Mouse (Mus musculus): Measurements from ENCODE around the gene Urad. TPM values are rescaled to one million over a fixed set of nuclear protein-coding genes. Genes with fewer than 3 reads are reported as not detected.

Gene Urad
- total RNA-seq, 4 experiments from 2014 or later, result not detected

DNA sequence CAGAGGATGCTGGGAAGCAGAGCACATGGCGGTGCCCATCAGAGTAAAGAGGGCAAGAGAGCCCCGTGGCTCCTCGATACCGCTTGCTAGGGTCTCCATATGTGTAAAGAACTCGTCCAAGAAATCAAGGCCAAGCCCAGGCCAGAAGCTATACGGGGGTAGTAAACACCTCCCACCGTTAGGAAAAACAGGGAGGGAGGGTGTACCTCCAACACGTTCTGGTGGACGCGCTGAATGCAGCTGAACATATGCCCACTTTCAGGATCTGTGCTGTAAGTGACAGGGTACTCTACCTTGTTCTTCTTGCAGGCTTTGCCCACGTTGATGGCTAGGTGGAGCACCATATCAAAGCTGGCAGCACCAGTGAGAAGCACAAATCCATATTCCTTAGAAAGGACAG lies 3.7 kb upstream of the Urad start:
- no peak for DNase-seq (ENCODE audit: low spot score in 2 of 2)

DNA sequence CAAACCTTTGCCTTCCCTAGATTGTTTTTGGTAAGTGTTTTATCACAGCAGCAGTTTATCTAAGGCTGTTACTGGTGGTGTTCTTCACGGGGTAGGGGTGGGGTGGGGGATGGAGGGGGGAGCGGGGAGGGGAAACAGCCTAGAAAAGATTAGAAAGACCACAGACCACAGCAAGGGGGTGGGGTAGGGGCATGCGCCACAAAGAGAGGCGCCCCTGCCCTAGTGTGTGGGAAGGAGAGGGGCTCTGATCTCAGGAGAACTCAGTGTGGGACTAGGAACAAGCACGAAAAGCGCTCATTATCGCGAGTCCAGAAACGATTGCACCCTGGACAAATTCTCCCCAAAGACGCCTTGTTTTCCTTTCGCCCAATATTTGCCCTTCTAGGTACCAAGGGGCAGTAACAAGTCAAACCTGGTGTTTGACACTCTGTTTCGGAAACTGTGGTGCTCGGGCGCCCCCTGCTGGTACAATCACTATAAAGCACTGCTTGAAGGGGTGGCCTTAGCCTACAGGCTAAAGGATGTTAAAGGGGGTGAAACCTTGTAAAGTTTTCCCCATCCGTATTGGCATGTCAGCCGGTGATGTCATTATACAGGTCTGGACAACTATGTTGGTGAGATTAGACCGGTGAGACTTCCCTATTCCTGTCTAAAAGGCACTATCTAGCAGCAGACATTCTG lies 1.1 kb upstream of the Urad start:
- DNase-seq (ENCODE audit: low spot score in 2 of 2), result no peak

DNA sequence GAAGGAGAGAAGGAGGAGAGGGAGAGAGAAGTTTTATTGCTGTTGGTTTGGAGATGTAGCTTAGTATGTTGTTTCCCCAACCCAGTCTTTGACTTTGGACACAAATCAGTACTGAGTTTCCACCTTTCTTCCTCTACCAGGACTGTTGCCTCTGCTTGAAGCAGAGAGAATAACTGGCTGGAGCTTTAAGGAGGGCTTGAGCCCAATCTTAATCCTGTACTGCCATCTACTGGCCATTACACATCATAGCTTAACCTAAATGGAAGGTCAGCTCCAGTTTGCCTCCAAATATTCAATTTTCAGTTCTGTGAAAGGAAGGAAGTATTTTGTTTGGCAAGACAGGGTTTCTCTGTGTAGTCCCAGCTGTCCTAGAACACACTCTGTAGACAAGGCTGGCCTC lies 2.6 kb downstream of the Urad start:
- DNase-seq (ENCODE audit: low spot score in 2 of 2), result no peak

DNA sequence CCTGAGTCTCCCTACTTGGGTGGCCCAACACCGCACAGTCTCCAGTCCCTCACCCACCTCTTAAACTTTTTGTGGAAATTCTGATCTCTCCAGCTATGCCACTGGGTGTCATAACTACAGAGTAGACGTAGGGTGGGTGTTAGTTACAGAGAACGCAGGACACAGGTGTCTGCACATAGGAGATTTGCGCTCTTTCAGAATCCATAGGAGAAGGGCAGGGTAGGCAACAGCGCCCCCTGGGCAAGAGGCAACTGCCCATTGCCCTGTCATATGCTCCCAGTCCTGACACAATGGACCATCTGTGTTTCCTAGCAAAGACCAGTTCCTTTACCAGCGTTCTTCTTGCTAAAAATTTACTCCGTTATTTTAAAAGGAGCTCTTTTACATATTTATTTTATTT lies 4.2 kb downstream of the Urad start:
- no peak for DNase-seq (ENCODE audit: low spot score in 2 of 2)

DNA sequence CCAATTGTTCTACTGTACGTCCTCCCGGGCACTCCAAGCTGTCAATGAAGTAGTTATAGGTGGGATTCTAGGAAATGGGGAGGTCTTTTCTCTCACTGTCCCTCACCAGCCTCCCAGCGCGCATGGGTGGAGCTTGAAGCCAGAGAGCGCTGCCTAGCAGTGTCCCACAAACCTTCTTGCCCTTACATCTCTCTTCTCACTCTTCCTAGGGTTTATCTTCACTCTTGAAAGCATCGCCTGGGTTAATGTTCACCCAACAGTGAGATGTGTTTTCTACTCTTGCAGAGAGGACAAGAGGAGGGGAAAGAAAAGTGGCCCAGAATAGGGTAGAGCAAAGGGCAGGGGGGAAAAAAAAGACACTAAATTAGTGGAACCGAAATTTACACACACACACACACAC lies 4.9 kb downstream of the Urad start:
- DNase-seq (ENCODE audit: low spot score in 2 of 2), result no peak

DNA sequence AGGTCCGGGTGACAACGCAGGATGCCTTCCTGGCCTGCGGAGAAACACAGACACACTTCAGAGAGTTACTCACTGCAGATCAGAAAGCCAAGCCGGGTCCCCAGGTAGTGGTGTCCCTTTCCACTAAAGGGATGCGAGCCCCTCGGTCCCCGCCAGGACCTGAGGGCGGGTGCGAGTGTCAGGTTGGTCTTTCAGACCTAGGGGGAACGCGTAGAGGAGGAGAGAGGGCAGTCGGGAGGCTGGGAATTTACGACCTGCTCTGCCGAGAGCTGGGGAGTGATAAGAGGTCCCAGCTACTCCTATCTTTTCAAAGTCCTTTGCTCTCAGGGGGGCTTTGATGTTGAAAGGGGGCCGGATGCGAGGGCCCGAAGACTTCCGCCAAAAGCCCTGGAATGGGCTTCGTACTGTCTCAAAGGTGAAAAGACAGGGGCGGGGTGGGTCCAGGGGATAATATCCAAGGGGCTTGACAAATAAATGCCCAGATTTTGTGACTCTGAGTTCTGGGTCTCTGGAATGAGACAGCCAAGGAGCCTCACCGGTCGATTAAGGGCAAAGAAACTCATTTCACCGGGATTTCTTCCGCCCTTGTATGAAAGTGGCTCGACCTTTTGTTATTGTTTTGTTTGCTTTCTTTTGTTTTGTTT lies 6.7 kb downstream of the Urad start:
- no peak for DNase-seq (ENCODE audit: low spot score in 2 of 2)

DNA sequence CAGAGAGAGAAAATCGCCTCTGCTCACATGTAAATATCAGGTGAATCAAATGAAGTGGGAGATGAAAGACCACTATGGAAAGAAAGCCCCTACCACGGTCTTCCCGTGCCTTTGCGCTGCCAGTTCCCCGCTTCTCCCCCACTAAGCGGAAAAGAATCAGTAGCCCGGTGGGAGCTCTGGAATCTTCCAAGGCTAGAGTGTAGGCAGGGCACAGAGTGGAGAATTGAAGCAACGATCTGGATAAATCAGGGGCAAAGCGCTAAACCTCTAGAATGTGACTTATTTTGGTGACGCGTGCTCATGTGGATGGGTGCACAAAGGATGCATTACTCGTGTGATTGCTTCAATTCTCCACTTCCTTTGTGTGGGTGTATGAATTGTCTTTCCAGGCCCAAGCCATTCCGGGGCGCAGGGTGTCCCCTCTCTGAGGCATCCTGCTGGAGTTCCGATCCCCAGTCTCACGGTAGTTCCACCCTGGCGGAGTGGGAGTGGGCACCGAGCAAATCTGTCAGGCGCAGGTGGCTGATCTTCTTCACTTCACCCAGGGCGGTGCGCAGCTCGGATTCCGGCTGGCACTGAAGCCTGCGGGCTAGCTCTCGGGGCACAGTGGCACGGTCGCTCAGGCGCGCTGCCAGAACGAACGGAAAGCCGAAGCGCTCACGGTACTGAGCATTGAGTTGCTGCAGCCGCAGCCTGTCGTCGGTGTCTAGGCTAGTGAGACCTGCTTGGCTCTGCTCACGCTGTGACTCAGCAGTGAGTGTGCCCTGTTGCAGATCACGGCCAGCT lies 7.4 kb downstream of the Urad start:
- DNase-seq (ENCODE audit: low spot score in 2 of 2), result no peak

DNA sequence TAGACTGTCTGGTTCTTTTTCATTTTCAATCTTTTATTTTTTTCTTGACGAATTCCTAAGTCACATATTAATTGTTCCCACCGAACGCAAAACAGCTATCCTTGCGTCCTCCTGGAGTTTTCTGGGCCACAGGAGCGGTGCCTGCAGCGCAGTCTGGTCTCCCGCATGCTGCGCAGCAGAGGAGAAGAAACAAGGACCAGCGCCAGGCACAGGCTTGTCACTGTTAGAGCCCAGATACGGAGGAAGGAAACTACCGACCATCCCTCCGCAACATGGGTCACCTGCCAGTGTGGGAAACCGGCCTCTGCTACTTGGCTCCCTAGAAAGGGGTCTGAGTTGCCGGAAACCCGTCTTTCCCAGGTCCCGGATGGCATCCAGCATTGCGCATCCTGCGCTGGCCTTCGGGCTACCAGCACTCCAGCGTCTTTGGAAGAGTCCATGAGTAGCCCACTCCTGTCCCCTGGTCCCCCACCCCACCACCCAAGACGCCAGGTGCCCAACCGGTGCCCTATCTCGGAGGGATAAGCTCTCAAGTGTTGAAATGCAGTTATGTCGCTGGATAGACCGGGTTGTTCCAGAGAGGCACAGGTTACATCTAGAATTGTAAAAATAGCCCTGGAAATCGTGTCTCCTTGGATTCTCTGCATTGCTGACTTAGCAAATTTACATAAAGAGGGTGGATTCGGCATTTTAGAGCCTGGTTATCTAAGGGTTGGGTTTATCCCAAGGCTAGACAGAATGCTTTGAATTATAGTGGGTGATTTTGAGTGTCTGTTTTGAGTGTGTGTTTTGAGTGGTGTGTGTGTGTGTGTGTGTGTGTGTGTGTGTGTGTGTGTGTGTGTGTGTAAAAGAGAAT lies 9.2 kb downstream of the Urad start:
- no peak for DNase-seq (ENCODE audit: low spot score in 2 of 2)

DNA sequence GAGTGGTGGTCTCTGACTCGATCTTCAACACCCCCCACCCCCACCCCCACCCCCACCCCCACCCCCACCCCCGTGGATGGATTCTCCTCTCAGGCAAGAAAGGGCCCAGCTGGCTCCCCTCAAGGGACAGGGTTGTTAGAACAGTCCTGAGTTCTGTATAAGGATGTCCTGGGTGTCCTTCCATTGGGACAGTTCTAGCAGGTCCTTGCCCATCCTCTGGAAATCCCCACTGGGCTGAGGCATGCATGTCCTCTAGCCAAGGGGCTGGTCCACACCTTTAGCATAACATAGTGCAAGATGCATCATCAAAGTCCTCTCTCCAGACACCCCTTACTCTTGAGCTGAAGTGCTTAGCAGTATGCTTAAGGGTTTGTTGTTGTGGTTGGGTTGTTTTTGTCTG lies 12.5 kb downstream of the Urad start:
- DNase-seq (ENCODE audit: low spot score in 2 of 2), result no peak

DNA sequence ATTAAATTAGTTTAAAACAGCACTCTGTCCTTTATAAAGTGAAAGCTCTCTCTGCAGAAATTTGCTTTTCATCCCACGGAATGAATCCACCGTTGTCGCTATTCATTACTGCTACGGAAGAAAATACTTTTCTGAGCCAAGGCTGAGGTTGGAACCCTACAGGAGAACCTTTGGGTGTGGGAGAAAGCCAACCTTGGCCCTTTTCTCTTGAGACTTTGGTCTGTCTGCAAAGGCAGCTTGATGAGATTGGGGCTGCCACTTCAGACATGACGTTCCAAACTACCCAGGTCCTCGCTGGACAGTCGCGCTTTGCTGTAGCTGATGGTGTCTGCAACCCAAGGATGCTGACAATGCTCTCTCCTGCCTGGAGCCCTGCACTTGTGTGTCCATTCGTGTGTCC lies 13.8 kb downstream of the Urad start:
- no peak for DNase-seq (ENCODE audit: low spot score in 2 of 2)

DNA sequence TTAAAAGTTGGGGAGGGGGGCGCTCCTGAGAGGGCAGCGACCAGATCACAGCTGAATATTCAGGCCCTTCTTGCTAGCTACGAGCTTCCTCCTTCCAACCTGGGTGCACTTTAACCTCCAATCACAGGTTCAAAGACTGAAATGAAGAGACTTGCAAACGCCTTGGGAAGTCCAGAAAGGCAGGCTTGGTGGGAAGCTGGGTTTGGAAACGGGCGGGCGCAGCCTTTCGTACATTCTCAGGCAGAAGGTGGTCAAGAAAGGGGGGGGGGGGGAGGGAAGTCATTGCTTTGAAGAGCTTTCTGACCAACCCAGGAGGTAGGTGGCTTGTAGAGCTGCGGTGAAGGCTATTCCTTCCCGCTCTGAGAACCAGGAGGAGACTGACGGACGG lies 14.8 kb downstream of the Urad start:
- no peak for DNase-seq (ENCODE audit: low spot score in 2 of 2)

DNA sequence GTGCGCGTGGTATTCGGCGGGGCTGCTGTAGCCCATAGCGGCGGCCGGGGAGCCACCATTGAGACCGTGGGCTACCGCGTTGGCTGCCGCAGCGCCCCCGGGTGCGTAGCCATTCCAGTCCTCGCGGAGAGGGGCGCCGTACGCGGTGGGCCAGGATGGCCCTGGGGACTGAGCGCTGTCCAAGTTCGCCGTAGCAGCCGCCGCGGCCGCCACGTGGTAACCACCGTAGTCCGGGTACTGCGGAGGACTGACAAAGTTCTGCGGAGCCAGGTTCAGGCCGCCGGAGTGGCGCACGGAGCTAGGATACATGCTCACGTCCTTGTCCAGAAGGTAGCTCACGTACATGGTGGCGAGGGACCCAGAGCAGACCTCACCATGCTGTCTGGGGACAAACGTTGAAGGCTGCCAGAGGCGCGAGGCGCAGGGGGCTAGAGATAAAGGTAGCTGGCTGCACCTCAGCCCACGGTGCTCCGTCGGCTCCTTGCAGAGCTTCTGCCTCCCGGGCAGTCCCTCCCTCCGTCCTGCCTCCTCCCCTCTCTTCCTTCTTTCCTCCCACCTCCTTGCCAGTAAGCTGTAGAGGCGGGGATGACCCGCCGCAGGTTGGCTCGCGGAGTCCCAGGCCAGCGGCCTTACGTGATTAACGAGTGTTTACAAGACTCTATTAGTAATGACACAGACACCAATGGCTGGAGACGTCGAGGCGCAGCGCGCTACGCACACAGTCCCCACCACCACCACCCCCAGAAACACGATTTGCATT lies 15.4 kb downstream of the Urad start, which contains the start of gene Cdx2:
Gene Cdx2 (minus strand): TSS at position 633 of the 760 bp plus-strand sequence.
- no peak for DNase-seq (ENCODE audit: low spot score in 2 of 2)

DNA sequence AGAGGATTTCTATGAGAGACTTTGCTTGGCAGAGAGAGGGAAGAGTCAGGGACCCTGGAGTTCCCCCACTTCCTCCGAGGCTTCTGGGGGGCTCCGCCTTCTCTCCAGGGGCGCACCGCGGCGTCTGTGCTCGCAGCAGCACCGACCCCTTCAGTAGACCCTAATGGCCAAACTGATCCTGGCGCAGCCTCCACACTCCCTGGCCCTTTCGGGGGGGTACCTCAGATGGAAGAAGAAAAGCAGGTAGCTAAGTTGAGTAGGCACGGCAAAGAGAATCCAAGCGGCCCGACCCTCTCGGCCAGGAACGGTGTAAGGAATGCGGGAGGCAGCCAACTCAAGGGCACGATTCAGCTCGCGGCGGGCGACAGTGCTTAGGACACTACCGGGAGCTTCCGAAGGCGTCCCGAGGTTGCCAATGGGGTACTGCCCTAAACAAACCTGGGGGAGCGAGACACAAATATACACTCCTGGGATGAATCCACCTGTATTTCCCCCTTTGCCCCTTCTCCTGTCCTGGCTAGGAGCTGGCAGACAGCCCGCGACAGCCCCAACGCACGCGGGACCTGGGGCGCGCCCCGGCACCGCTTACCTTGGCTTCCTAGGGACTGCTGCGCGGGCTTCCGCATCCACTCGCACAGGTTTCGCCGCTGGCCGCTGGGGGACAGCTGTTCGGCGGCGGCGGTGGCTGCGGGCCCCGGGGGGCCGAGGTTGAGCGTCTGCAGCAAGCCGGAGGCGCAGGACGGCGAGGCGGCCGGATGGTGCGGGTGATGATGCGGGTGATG lies 16.2 kb downstream of the Urad start:
- no peak for DNase-seq (ENCODE audit: low spot score in 2 of 2)

DNA sequence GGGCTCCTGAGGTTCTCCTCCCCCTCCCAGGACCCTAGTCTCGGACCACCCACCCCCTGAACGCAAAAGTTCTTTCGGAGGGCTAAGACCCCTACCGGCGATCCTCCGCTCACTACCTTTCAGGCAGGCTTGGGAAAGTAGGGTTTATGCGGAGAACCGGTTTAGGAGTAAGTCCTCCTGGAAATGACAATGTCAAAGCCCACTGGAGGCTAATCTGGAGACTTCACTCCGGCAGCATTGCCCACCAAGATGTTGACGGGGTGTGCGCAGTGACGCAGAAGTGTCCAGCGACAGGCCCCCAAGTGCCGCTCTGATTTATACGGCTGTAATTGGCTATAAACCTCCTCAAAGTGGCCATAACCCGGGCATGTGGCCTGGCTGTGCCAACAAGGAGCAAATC lies 17.1 kb downstream of the Urad start:
- DNase-seq (ENCODE audit: low spot score in 2 of 2), result no peak

DNA sequence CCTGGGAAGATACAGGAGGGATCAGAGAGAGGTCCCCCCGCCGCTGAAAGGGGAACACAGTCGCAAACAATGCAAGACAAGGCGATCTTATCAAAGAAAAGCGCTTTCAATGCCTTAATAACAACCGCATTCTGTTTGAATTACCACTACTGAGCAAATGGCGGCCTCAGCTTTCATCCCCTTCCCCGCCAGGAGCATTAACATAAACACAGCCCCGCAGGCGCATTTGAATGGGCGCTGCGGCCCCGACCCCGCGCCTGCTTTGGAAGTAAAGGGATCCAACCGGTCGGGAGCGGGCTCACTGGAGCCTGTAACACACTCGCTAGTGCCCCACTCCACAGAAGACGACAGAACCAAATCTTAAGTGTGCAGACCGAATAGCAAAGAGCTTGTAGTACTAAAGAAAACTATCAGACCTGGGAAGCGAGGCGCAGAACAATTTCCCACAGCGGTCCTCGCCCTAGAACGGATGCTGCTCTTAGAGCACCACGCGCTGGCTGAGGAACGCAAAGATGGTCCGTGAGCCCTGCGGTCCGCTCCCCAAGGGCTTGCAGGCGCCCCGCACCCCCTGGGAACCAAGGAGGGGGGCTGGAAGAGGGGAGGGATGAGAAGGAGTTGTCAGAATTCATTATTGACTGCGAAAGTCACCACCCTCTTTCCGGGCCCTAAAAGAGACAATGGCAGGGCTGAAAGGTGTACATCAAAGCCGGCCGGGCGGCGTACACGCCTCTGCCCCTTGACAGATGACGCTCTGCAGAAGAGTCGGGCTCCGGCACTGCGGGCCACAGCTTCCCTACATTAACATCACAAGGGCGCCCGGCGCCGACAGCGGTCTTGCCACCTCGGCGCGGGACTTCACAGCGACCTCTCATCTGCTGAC lies 17.7 kb downstream of the Urad start:
- DNase-seq (ENCODE audit: low spot score in 2 of 2), result no peak

DNA sequence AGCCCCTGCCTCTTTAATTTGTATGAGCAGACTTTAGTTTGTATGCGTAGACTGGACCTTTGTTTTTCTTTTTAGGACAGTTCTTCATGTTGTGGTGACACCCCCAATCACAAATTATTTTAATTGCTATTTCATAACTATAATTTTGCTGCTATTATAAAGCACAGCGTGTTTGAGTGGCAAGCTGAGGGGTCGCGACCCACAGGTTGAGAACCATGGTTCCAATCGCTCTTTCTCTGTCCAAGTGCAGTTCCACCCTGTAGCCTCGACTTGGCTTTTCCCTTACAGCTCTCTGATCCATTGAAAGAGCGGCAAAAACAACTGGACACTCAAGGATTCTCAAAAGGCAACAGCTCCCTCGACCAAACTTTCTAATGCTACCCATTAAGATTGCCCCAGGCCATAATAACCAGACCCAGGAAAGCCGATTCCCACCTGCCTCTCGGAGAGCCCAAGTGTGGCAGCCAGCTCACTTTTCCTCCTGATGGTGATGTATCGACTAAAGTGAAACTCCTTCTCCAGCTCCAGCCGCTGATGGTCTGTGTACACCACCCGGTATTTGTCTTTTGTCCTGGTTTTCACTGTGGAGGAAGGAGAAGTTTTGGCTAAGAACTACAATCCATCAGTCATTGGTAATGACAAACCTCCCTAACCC lies 19.4 kb downstream of the Urad start:
- no peak for DNase-seq (ENCODE audit: low spot score in 2 of 2)

DNA sequence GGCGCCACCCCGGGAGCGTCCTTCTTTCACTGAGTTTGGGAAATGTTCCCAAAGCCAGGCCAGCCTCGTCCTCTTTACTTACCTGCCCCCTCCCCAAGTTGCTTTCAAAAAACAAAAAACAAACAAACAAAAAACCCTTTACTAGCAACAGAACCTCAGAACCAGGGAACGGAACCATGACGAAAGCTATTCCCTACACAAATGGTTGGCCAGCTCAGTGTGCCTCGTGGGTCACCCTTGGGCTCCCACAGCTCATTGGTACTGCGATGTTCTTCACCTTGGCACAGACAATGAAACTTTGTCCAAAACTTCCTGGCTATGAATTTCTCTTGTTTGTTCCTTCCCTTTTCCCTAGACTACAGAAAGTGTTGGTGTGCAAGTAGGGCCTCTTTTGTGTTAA lies 20.1 kb downstream of the Urad start:
- no peak for DNase-seq (ENCODE audit: low spot score in 2 of 2)

DNA sequence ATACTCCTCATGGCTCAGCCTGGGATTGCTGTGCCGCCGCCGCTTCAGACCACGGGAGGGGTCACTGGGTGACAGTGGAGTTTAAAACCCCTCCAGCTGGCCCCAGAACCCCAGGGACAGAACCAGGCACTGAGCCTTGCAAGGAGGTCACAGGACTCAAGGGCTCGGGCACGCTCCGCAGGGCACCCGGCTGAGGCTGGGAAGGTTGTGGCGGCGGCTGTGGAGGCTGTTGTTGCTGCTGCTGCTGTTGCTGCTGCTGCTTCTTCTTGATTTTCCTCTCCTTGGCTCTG lies 20.5 kb downstream of the Urad start:
- DNase-seq (ENCODE audit: low spot score in 2 of 2), result no peak
